Mouse (Mus musculus): ENCODE measurements around the gene Scel. TPM values are rescaled to one million over a fixed set of nuclear protein-coding genes. Genes with fewer than 3 reads are reported as not detected.

The Scel gene
- not detected in 2 replicates for polyA plus RNA-seq (2012)

GRCm38 (mm10) chr14:103512802-103513472, at the start of gene Scel:
Scel (plus strand) TSS chr14:103513342.

GRCm38 (mm10) chr14:103649896-103650334, 136.8 kb downstream of the Scel start, which contains the start of gene Slain1:
Slain1 (plus strand) TSS chr14:103650228.

Other genes with a start within 250 kb of the Scel start
- 9.2 and 13.7 TPM in 2 replicates for gene Mycbp2, start 166.5 kb upstream of the Scel start, polyA plus RNA-seq (2012)
- gene Slain1, start 136.9 kb downstream of the Scel start, polyA plus RNA-seq (2012): 13.4 and 19.1 TPM in 2 replicates

Data from megakaryocyte-erythroid progenitor cell, adult 5 weeks (primary cell).